Mouse (Mus musculus): ENCODE data around the gene Bdkrb2. TPM values are rescaled to one million over a fixed set of nuclear protein-coding genes. Genes with fewer than 3 reads are reported as not detected.

Gene Bdkrb2
- polyA plus RNA-seq, 1 experiment from 2014 or later = 0.64 TPM

DNA sequence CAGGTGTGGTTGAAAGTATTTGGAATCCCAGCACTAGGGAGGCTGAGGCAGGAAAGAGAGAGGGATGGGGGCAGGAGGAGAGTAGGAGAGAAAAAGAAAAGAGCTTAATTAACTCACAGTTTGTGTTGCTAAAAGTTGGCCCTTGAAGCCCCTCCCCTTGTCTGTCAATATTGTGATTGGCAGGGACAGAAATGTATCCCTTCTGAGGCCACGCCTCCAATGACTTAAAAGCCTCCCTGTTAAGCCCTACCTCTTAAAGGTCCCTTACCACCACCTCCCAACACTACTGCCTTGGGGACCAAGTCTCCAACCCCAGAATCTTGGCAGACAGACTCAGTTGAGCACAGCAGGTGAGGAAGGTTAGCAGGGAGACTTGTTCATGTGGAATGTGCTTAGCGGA is 9.6 kb downstream of the Bdkrb2 start:
- no peak overlapping the region for H3K27ac ChIP-seq
- WGBS = 80% methylated on average over 2 of the region's 2 CpGs

DNA sequence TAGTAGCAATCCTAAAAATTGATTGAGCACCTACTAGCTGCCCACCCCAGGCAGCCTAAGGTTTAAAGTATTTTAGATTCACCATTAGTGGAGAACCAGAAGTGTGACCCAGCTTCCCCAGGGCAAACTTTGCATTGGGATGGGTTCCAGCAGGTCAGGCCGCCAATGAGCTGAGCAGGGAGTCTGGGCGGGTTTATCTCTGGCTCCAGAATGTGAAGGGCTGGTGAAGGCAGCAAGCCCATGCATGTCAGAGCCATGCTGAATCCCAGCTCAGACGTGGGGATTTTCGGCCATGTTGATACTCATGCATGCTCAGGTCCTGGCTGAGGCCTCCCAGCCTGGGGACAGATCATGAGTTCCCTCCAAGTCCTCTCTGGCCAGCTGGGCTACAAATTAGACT is 11.3 kb downstream of the Bdkrb2 start:
- no peak overlapping the region for H3K27ac ChIP-seq
- H3K9me3 ChIP-seq = no peaks in the 10 kb centered on the region
- no peak overlapping the region for H3K4me3 ChIP-seq
- H3K4me1 ChIP-seq (replicated peaks) = no peaks in the 10 kb centered on the region
- H3K36me3 ChIP-seq = no peaks in the 10 kb centered on the region
- H3K27me3 ChIP-seq (ENCODE audit: insufficient read depth, poor library complexity, severe bottlenecking) = no peaks in the 10 kb centered on the region
- 85% methylated on average over 4 of the region's 4 CpGs for WGBS
- no peak for DNase-seq (ENCODE audit: low spot score)

More for the DNA sequence above, 9.6 kb downstream of the Bdkrb2 start:
- no peak for DNase-seq (ENCODE audit: low spot score)
- no peak overlapping the region for H3K4me3 ChIP-seq
- H3K9me3 ChIP-seq = no peaks in the 10 kb centered on the region
- no peaks in the 10 kb centered on the region for H3K36me3 ChIP-seq
- no peaks in the 10 kb centered on the region for H3K27me3 ChIP-seq (ENCODE audit: insufficient read depth, poor library complexity, severe bottlenecking)
- no peaks in the 10 kb centered on the region for H3K4me1 ChIP-seq (replicated peaks)

GRCm38 (mm10) chr12:105580490-105580889 is 17.5 kb downstream of the Bdkrb2 start:
- no peaks in the 10 kb centered on the region for H3K36me3 ChIP-seq
- WGBS = 79% methylated on average over 17 of the region's 17 CpGs
- DNase-seq (ENCODE audit: low spot score) = no peak

DNA sequence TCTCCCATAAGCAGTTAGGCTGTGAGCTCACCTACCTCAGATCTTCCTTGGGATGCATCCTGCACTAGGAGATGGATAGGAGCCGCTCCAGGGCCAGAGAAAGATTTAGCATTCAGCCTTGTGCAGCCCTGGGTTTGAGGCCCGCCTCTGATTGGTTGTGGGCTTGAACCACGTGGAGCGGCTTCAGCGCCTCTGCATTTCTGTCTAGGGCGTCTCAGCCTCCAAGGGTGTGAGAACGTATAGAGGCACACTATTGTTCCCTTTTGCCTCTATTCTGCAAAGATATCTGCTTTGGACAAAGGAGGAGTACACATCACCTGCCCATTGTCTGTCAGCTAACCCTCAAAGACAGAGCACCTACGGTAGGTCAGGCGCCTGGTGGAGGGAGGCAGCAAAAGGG is 19.5 kb downstream of the Bdkrb2 start:
- no peak overlapping the region for H3K4me3 ChIP-seq
- 61% methylated on average over 9 of the region's 9 CpGs for WGBS
- no peaks in the 10 kb centered on the region for H3K36me3 ChIP-seq
- H3K9me3 ChIP-seq = no peaks in the 10 kb centered on the region
- peaks cover 29% of the 10 kb centered on the region for H3K4me1 ChIP-seq (replicated peaks)
- H3K27me3 ChIP-seq (ENCODE audit: insufficient read depth, poor library complexity, severe bottlenecking) = peaks cover 2% of the 10 kb centered on the region; the same call in 1 of the 2 replicates
- no peak overlapping the region for H3K27ac ChIP-seq
- DNase-seq (ENCODE audit: low spot score) = no peak

More at GRCm38 (mm10) chr12:105580490-105580889, 17.5 kb downstream of the Bdkrb2 start:
- H3K9me3 ChIP-seq = no peaks in the 10 kb centered on the region
- peaks cover 29% of the 10 kb centered on the region for H3K4me1 ChIP-seq (replicated peaks)
- H3K4me3 ChIP-seq = no peak overlapping the region
- H3K27me3 ChIP-seq (ENCODE audit: insufficient read depth, poor library complexity, severe bottlenecking) = 0 out of 2 replicates have a peak, but pooled peaks cover 2% of the 10 kb centered on the region
- H3K27ac ChIP-seq = no peak overlapping the region

DNA sequence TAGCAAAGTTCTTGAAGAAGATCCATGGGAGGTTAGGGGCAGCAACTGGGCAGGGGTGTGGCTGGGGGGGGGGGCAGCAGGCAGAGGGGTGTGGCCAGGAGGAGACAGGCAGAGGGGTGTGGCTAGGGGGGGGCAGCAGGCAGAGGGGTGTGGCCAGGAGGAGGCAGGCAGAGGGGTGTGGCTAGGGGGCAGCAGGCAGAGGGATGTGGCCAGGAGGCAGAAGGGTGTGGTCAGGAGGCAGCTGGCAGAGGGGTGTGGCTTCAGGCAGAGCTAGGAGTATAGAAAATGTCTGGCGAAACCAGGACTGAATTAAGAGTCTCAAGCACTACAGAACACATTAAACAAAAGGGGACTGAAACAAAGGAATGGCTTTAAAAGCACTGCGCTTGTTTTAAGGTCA is 20.5 kb downstream of the Bdkrb2 start:
- Histone ChIP-seq H3K4me1 (replicated peaks) (peaks cover 29% of the 10 kb centered on the region), H3K9me3 (no peaks in the 10 kb centered on the region), H3K27me3 (ENCODE audit: insufficient read depth, poor library complexity, severe bottlenecking) (peaks cover 2% of the 10 kb centered on the region; the same call in 1 of the 2 replicates), H3K27ac (0 out of 2 replicates have a peak overlapping the region, but pooled peaks have one; percentile 3), H3K36me3 (no peaks in the 10 kb centered on the region), H3K4me3 (no peak overlapping the region)
- 23% methylated on average over 2 of the region's 2 CpGs for WGBS
- DNase-seq (ENCODE audit: low spot score) = peak; percentile 61

DNA sequence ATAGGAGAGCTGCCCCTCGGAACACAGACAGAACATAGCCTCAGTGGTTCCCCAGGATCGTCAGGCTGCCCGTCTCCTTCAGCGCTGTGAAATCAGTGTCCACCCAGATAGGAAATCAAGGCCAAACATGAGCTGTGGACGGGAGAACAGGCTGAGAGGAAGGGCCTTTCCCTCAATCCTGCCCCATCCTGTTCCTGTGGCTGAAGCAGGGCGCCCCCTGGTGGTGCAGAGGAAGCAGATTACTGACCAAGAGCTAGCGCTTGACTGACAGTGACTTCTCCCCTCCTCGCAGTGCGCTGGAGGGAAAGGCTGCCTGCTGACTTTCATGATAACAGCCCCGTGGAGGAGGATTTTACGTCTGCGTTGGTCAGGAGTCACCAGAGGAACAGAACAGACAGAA is 21.8 kb downstream of the Bdkrb2 start:
- H3K27ac ChIP-seq = peak overlapping the region; percentile 30; the same call in 1 of the 2 replicates
- WGBS = 19% methylated on average over 12 of the region's 12 CpGs
- H3K27me3 ChIP-seq (ENCODE audit: insufficient read depth, poor library complexity, severe bottlenecking) = peaks cover 1% of the 10 kb centered on the region; the same call in 1 of the 2 replicates

DNA sequence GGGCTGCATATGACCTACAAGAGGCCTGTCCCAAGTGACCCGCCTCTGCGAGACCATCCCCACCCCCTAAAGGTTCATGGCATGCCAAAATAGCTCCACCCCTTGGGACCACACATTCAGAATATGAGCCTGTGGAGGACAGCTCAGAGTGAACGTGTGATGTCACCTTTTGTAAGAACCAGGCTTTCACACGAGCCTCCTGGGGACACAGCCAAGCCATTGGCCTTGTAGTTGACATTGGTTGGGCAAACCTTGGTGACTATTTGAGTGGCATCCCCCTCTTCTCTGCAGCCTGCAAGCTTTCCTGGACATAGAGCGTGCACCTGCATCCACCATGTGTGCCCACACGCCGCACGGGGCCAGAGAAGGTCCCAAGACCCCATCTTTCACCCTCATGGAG is 24.5 kb downstream of the Bdkrb2 start:
- Histone ChIP-seq H3K9me3 (no peaks in the 10 kb centered on the region), H3K27me3 (ENCODE audit: insufficient read depth, poor library complexity, severe bottlenecking) (no peaks in the 10 kb centered on the region; the same call in 1 of the 2 replicates), H3K27ac (no peak overlapping the region), H3K36me3 (no peaks in the 10 kb centered on the region), H3K4me3 (no peak overlapping the region), H3K4me1 (replicated peaks) (peaks cover 25% of the 10 kb centered on the region)
- 81% methylated on average over 8 of the region's 8 CpGs for WGBS
- no peak for DNase-seq (ENCODE audit: low spot score)

More for the DNA sequence above, 21.8 kb downstream of the Bdkrb2 start:
- Histone ChIP-seq H3K9me3 (no peaks in the 10 kb centered on the region), H3K4me3 (no peak overlapping the region), H3K36me3 (no peaks in the 10 kb centered on the region), H3K4me1 (replicated peaks) (peaks cover 27% of the 10 kb centered on the region)
- DNase-seq (ENCODE audit: low spot score) = peak; percentile 81

- H3K27me3 ChIP-seq (ENCODE audit: insufficient read depth, poor library complexity, severe bottlenecking) = no peaks in the 10 kb centered on the region; the same call in 1 of the 2 replicates
- 86% methylated on average over 7 of the region's 7 CpGs for WGBS
- peaks cover 11% of the 10 kb centered on the region for H3K4me1 ChIP-seq (replicated peaks)
- no peak for DNase-seq (ENCODE audit: low spot score)
- H3K4me3 ChIP-seq = no peak overlapping the region
- no peaks in the 10 kb centered on the region for H3K9me3 ChIP-seq
- no peaks in the 10 kb centered on the region for H3K36me3 ChIP-seq
- no peak overlapping the region for H3K27ac ChIP-seq
Measured at GRCm38 (mm10) chr12:105590786-105591185, 27.8 kb downstream of the Bdkrb2 start.

DNA sequence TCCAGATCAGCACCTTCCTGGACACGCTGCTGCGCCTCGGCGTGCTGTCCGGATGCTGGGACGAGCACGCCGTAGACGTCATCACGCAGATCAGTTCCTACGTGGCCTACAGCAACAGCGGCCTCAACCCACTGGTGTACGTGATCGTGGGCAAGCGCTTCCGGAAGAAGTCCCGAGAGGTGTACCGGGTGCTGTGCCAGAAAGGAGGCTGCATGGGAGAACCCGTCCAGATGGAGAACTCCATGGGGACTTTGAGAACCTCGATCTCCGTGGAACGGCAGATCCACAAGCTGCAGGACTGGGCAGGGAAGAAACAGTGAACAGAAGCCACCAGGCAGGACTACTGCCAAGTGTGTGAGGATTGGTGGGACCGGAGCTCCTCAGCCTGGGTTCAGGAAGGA is 29.3 kb downstream of the Bdkrb2 start:
- H3K4me3 ChIP-seq = no peak overlapping the region
- H3K27me3 ChIP-seq (ENCODE audit: insufficient read depth, poor library complexity, severe bottlenecking) = no peaks in the 10 kb centered on the region
- H3K4me1 ChIP-seq (replicated peaks) = peaks cover 11% of the 10 kb centered on the region
- H3K9me3 ChIP-seq = no peaks in the 10 kb centered on the region
- DNase-seq (ENCODE audit: low spot score) = no peak
- H3K27ac ChIP-seq = no peak overlapping the region
- WGBS = 95% methylated on average over 23 of the region's 23 CpGs
- H3K36me3 ChIP-seq = no peaks in the 10 kb centered on the region

DNA sequence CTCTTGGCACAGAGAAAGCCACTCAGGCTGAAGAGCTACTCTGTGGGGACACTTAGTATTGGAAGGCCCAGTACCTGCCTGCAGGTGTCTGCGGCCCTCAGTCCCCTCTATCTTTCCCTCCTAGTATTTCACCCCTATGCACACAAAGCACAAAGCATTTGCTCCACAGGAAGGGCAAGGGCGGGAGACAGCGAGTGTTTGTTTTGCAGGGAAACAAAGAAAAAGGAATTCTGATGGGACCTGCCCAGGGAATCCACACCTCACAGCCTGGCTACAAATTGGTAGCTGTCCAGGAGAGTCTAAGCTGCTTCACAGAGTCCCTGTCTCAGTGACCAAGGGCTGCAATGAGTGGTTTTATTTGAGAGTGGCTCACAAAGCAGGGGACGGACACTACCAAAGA is 30.4 kb downstream of the Bdkrb2 start:
- WGBS = 60% methylated on average over 4 of the region's 4 CpGs
- peaks cover 11% of the 10 kb centered on the region for H3K4me1 ChIP-seq (replicated peaks)

DNA sequence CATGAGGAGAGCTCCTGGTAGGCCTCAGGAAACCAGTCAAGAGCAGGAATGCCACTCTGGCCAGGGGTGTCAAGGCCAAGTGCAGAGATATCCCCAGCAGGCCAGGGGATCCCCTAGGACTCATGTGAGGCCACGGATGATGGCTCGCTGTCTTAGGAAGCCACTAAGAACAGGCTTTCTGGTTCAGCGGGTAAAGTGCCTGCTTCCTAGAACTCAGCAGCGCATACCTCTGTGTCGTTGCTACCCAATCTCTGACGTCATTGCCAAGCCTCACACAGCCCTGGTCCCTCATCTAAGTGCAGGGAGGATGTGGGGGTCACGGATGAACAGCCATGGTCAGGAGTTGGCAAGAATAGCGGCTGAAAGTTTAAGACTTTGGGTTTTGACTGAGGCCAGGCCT is 34.1 kb downstream of the Bdkrb2 start:
- DNase-seq (ENCODE audit: low spot score) = no peak
- Histone ChIP-seq H3K4me1 (replicated peaks) (peaks cover 39% of the 10 kb centered on the region), H3K9me3 (no peaks in the 10 kb centered on the region), H3K36me3 (no peaks in the 10 kb centered on the region), H3K27me3 (ENCODE audit: insufficient read depth, poor library complexity, severe bottlenecking) (no peaks in the 10 kb centered on the region), H3K4me3 (no peak overlapping the region), H3K27ac (no peak overlapping the region)
- 83% methylated on average over 8 of the region's 8 CpGs for WGBS

More for the DNA sequence above, 30.4 kb downstream of the Bdkrb2 start:
- H3K27me3 ChIP-seq (ENCODE audit: insufficient read depth, poor library complexity, severe bottlenecking) = no peaks in the 10 kb centered on the region
- no peak overlapping the region for H3K4me3 ChIP-seq
- no peaks in the 10 kb centered on the region for H3K9me3 ChIP-seq
- H3K27ac ChIP-seq = no peak overlapping the region; the same call in 1 of the 2 replicates
- no peak for DNase-seq (ENCODE audit: low spot score)
- H3K36me3 ChIP-seq = no peaks in the 10 kb centered on the region

DNA sequence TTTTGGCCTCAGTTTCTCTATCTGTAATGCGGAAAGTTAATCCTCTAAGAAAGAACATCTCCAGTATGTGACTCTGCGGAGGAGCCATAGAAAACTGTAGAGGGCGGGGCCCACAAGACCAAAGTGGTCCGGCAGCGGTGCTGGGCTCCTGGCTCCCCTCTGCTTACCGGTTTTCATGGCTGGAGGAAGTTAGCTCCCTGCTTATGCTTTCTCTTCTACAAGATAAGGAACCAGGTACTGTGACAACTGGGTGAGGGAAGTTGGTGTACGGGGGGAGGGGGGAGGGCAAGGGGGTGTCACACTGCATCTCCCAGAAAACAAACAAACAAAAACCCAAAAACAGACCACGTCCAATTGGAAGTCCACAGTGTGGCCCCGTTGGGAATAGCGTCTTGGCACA is 35.5 kb downstream of the Bdkrb2 start:
- no peak overlapping the region for H3K27ac ChIP-seq
- peaks cover 39% of the 10 kb centered on the region for H3K4me1 ChIP-seq (replicated peaks)
- no peaks in the 10 kb centered on the region for H3K9me3 ChIP-seq
- no peak for DNase-seq (ENCODE audit: low spot score)
- H3K36me3 ChIP-seq = no peaks in the 10 kb centered on the region
- H3K27me3 ChIP-seq (ENCODE audit: insufficient read depth, poor library complexity, severe bottlenecking) = no peaks in the 10 kb centered on the region
- H3K4me3 ChIP-seq = no peak overlapping the region
- WGBS = 75% methylated on average over 10 of the region's 10 CpGs

GRCm38 (mm10) chr12:105599098-105599497 is 36.1 kb downstream of the Bdkrb2 start:
- peaks cover 38% of the 10 kb centered on the region for H3K4me1 ChIP-seq (replicated peaks)
- no peaks in the 10 kb centered on the region for H3K27me3 ChIP-seq (ENCODE audit: insufficient read depth, poor library complexity, severe bottlenecking)
- no peaks in the 10 kb centered on the region for H3K9me3 ChIP-seq
- no peak overlapping the region for H3K4me3 ChIP-seq
- WGBS = 45% methylated on average over 5 of the region's 5 CpGs
- no peak for DNase-seq (ENCODE audit: low spot score)
- H3K27ac ChIP-seq = peak overlapping the region; percentile 56
- no peaks in the 10 kb centered on the region for H3K36me3 ChIP-seq

DNA sequence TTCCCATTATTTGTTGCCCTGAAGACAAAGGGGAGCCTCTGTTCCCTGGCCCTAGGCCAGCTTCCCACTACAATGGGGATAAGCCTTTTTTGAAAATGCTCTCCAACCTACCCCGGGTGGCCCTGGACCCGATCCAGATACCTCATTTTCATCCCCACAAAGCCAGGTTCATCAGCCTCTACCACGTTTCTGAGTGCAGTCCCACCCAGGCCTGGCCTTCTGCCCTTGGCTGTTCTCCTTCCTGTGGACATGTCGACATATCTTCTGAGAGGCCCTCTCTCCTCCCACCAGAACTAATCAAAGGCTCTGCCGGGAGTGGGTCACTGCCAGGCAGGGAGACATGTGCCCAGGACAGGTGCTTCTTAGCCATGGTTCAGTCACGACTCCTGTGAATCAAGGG is 38.6 kb downstream of the Bdkrb2 start:
- no peak for DNase-seq (ENCODE audit: low spot score)
- H3K27me3 ChIP-seq (ENCODE audit: insufficient read depth, poor library complexity, severe bottlenecking) = no peaks in the 10 kb centered on the region; the same call in 1 of the 2 replicates
- H3K9me3 ChIP-seq = no peaks in the 10 kb centered on the region
- 79% methylated on average over 6 of the region's 6 CpGs for WGBS
- H3K4me3 ChIP-seq = no peak overlapping the region
- H3K36me3 ChIP-seq = no peaks in the 10 kb centered on the region
- peak overlapping the region; percentile 45; the same call in 1 of the 2 replicates for H3K27ac ChIP-seq
- peaks cover 53% of the 10 kb centered on the region for H3K4me1 ChIP-seq (replicated peaks)
